Mouse (Mus musculus): ENCODE measurements at regions not wholly inside any gene's neighbourhood (a gene's known extent, or its start where the extent isn't known, plus 50 kb on each side); places are given as distances from the start of the nearest gene placed in this dataset.

DNA sequence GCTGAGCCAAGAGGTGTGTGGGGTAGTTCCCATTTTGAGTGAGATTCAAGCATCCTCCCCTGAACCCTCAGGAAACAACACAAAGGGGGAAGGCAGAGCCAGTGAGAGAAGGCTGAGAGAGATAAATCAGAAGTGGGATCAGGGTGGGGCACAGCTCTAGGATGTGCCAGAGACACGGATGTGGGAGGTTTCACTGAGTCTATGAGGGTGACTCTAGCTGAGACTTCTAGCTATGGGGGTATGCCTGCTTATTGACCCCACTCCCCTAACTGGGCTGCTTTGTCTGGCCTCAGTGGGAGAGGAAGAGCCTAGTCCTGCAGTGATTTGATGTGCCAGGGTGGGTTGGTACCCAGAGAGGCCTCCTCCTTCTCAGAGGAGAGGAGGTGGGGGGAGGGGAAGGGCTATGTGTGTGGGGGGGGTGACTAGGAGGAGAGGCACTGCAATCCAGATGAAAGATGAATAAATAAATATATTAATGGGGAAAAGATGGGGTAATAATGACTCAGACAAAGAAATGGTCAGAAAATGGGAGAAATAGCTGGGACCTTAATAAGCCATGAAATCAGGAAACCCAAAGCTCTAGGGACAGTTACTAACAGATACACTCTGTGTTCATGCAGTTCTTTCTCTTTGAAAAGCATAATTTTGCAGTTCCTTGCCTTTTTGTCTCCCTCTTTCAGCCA is 547.0 kb upstream of the Adamts5 start:
- DNase-seq, result no peak
- intact Hi-C loops (cut with DNase I), result no loop called here

- peak; percentile 74 to 84 for DNase-seq
- intact Hi-C loops (cut with DNase I), result loop anchor here (1.0 to 5.0 kb wide), 5 partner anchors 117 to 827 kb away; no protein-coding TSS in a partner anchor
These were observed 517.8 kb upstream of the Adamts5 start for GRCm38 (mm10) chr16:86419458-86419857.

GRCm38 (mm10) chr16:86404309-86404708 is 502.7 kb upstream of the Adamts5 start:
- intact Hi-C loops (cut with DNase I), result no loop called here
- DNase-seq, result no peak

GRCm38 (mm10) chr16:86401381-86401780 is 499.8 kb upstream of the Adamts5 start:
- no peak for DNase-seq
- intact Hi-C loops (cut with DNase I), result no loop called here

GRCm38 (mm10) chr16:86399288-86399687 is 497.7 kb upstream of the Adamts5 start:
- DNase-seq, result no peak
- intact Hi-C loops (cut with DNase I), result no loop called here

DNA sequence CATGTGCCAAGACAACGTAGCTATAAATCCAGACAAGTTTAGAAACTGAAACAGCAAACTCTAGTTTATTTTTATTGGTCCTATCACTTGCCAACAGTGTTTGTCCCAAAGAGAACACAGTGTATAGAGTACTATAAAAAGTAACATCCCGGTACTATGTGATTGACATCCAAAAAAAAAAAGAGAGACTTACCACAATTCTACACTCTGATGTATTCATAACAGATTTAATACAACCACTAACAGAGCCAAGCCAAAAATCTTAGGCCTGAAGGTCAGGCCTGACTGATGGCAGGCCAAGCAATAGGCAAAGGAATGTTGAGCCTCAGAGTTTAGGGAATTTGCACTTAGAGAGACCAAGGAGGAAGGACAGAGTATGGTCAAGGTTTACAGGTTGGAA is 495.9 kb upstream of the Adamts5 start:
- DNase-seq, result no peak
- intact Hi-C loops (cut with DNase I), result no loop called here

DNA sequence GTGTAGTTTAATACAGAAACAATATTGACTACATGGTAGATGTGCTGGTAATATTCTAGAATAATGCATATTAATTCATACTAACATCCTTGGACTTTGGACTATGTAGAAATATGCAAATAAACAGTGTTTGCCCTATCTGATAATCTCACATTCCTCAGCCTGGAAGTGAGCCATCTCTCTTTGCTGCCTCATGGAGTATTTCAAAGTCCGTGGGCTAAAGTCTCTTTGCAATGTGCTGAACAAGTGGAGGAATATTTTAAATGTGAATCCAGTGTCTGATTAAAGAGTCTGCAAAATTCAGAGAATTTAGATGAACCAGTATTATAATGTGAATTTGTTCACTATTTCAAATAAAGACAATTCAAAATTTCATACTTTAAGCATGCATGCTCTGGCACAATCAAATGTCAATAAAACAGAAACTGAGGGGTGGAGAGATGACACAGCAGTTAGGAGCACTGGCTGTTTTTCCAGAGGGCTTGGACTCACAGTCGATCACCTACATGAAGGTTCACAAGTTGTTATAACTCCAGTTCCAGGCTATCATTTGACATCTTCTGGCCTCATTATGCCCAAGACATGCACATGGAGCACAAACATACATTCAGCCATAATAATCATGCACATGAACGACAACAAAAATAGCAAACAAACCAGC is 487.6 kb upstream of the Adamts5 start:
- no peak for DNase-seq
- intact Hi-C loops (cut with DNase I), result no loop called here

GRCm38 (mm10) chr16:86388128-86388527 is 486.5 kb upstream of the Adamts5 start:
- DNase-seq, result no peak
- intact Hi-C loops (cut with DNase I), result no loop called here

- intact Hi-C loops (cut with DNase I), result no loop called here
- no peak for DNase-seq
These were observed 476.4 kb upstream of the Adamts5 start for GRCm38 (mm10) chr16:86377991-86378390.

GRCm38 (mm10) chr16:86371652-86372051 is 470.0 kb upstream of the Adamts5 start:
- DNase-seq, result no peak
- intact Hi-C loops (cut with DNase I), result no loop called here

DNA sequence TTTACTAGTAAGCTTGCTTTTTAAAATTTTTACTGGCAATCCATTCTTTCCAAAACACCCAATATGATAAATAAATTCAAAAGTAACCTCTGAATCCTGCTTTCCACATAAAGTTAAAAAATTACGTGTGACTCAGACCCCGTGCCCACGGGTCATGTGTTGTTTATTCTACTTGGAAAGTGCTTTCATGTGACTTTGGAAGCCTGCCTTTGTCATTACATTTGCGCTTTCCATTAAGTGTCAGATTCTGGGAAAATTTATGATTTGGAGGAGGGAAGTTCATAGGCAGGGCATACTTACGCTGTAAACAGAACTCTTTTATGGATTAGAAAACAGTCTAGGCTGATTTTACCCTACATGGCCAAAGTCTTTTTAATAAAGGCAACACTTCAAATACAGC is 466.8 kb upstream of the Adamts5 start:
- no peak for DNase-seq
- intact Hi-C loops (cut with DNase I), result no loop called here

GRCm38 (mm10) chr16:86366197-86366596 is 464.6 kb upstream of the Adamts5 start:
- intact Hi-C loops (cut with DNase I), result no loop called here
- no peak for DNase-seq

- no peak for DNase-seq
- intact Hi-C loops (cut with DNase I), result no loop called here
These were observed 459.5 kb upstream of the Adamts5 start for GRCm38 (mm10) chr16:86361099-86361498.

DNA sequence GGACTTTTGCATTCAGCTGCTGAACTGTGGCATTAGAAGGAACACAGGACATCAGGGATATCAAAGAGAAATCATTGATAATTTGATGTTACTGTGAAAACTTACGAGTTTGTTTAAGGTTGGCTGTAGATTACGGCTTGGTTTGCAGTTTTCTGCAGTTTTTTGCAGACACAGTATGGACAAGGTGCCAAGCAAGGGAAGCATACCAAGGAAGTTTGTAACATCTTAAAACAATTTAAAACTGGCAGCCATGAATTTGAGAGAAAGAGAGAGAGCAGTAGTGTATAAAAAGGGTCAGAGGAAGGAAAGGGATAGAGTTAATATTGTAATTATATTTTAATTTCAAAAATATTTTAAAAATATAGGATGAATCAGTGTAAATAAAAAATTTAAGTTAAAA is 453.4 kb upstream of the Adamts5 start:
- intact Hi-C loops (cut with DNase I), result no loop called here

DNA sequence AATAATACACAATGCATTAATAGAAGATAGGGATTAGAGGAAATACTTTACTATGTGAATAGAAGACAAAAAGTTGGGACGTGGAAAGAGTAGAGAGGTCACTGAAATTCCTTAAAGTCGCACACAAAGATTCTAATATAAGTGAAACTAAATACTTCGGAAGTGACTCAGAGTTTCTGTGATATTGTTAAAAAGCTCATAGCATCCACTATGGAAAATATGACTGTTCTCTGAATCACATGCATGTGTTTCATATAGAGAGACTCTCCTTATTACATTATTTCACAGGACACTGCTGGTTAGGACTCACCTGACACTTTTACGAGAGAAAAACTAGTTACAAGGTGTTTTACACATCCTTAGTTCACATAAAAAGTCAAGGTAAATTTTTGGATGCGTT is 446.1 kb upstream of the Adamts5 start:
- intact Hi-C loops (cut with DNase I), result no loop called here
- DNase-seq, result no peak

More for the DNA sequence above, 453.4 kb upstream of the Adamts5 start:
- DNase-seq, result no peak

DNA sequence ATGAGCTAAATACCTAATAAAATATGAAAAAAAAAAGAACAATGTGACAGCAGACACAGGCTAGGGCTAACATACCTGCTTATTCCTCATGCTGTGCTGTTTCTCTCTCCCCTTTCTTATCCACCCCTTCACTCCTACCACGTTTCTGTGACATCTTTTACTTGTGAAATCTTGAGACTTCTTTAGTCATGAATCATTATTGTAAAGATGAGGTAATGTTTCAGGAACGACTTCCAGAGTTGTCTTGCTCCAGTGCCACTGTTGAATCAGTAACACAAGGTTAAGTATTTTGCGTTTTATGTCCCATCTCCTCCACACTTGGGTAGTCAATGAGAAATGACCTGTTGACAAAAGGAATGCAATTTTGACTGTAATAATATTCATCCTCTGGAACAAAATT is 445.3 kb upstream of the Adamts5 start:
- intact Hi-C loops (cut with DNase I), result no loop called here
- DNase-seq, result no peak

GRCm38 (mm10) chr16:86340311-86340710 is 438.7 kb upstream of the Adamts5 start:
- peak in 1 of 2 experiments; percentile 31 for DNase-seq
- intact Hi-C loops (cut with DNase I), result no loop called here

DNA sequence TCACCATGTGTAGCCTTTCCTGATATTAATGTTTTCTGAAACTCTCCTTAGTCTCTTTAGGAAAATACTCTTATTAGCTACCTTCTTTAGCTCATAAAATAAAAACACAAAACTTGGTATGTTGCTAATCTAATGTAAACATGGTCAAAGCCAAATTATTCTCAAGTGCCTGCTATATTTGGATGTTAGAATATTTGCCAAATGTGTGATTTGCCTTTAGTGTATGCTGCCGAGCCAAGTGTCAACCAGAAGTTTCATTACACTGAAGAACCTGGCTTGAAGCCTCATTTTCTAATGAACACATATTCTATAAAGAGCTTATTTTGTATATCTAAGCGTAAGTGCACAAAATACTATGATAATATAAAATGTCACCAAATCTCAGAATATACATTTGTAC is 423.8 kb upstream of the Adamts5 start:
- DNase-seq, result no peak
- intact Hi-C loops (cut with DNase I), result no loop called here

- DNase-seq, result no peak
- intact Hi-C loops (cut with DNase I), result loop anchor here (10.0 kb wide), 1 partner anchor 566 kb away; no protein-coding TSS in a partner anchor
These were observed 417.3 kb upstream of the Adamts5 start for GRCm38 (mm10) chr16:86318898-86319297.

GRCm38 (mm10) chr16:86309696-86310095 is 408.1 kb upstream of the Adamts5 start:
- intact Hi-C loops (cut with DNase I), result loop anchor here (10.0 kb wide), 1 partner anchor 575 kb away; no protein-coding TSS in a partner anchor
- no peak for DNase-seq

DNA sequence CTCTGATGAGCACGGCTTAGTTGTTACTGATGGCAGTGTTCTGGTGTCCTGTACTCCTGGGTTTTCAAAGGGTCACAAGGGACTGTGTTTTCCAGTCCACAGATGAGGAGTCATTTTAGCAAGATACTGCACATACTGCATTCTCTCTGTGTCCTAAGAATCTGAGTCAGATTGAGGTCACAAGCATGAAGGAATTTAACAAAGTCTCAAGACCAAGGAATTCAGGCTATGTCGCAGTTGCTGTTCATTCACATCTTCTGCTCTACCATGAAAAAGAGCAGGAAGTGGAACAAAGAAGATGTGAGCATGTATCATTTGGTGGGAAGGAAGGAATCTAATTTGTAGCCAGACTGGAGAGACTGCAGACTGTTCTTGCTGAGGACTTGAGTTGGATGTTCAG is 402.2 kb upstream of the Adamts5 start:
- intact Hi-C loops (cut with DNase I), result loop anchor here (2.0 to 5.0 kb wide), 5 partner anchors 115 to 943 kb away; partner anchors contain the start of gene Adamts5
- no peak for DNase-seq
